1 mouse cellular context compared by ENCODE assay signal in genomic region chr7:4572361-4572760, GRCm38 (mm10). TPM values are rescaled to one million over a fixed set of nuclear protein-coding genes. Genes with fewer than 3 reads are reported as not detected.
"Had no signal": no experiment of that assay in that cellular context is flagged by ENCODE, and none has a peak within 500 bp of the region (broad histone marks: within the 10 kb centered on the region; RNA-seq: fewer than 3 reads in every experiment).

No protein-coding gene starts in this region.

RNA-seq across cellular contexts. Expression of gene Syt5, which starts 25.0 kb away (rescaled TPM):
- total RNA-seq: neutrophil, adult 5-6 weeks had no signal

RNA-seq across cellular contexts. Expression of gene Ptprh, which starts 31.5 kb away (rescaled TPM):
- total RNA-seq: neutrophil, adult 5-6 weeks had no signal

RNA-seq across cellular contexts. Expression of gene Tnnt1, which starts 56.2 kb away (rescaled TPM):
- total RNA-seq: neutrophil, adult 5-6 weeks had no signal
